Mouse (Mus musculus) urinary bladder, postnatal 4 days (tissue): ENCODE results near the gene Sgca.
"Not testable (repeated sequence)": the region's sequence is repeated elsewhere in the genome, so short reads cannot be mapped to it uniquely, and the experiment has no call there.

Experiments
- DNase-seq, 2 experiments: peaks; one replicate each; pipeline ENCODE4 v3.0.0; 2021 to 2022; ENCODE audit warnings: low spot score in 2 of 2

The Sgca gene

DNA sequence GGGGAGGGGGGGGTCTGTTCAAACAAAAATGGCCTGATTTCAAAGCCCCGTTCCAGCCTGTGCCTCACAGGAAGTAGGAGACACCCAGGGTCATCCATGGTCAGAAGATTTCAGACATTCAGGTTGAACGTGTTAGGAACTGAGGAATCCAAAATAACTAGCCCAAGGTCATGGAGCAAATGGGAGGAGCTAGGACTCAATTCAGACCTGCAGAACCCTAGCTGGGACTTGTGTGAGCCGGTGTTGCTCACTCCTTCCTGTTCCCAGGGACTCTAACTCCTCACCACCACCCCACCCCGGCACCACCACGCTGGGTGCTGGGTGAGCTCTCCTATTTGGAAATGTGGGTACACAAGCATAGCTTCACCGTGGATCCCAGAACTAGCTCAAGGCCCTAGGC is 11.2 kb upstream of the Sgca start:
- no peak for DNase-seq

DNA sequence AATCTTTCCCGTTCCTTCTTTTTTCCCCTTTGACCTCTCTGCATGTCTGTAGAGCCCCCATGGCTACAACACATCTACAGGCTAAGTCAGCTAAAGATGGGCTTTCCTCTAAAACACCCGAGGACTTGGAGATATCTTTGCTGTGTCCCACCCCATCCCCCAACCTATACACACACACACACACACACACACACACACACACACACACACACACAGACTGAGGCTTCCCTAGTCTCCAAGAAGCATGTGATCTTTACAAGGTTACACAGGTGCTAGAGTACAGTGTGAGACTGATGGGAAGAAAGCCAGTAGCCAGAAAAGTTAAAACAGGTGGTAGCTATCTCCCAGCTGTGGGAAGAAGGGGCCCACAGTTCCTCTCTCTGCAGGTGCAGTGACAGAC is 10.3 kb upstream of the Sgca start:
- DNase-seq, result no peak

DNA sequence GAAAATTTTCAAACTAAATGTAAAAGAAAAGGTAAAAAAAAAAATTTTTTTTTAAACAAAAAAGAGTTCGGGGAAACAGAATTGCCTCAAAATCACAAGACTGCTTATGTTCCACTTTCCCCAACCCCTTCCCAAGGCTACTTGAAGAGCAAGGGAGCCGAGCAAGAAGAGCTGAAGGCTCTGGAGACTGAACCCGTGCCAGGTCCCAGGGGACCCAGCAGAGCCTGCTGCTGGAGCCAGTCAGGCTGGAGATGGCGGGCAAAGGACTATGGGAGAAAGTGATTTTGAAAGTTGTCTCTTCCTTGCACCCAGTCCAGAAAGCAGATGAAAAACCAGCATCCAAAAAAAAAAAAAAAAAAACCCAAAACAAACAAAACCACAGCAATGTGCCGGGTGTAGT is 9.7 kb upstream of the Sgca start:
- DNase-seq, result no peak

DNA sequence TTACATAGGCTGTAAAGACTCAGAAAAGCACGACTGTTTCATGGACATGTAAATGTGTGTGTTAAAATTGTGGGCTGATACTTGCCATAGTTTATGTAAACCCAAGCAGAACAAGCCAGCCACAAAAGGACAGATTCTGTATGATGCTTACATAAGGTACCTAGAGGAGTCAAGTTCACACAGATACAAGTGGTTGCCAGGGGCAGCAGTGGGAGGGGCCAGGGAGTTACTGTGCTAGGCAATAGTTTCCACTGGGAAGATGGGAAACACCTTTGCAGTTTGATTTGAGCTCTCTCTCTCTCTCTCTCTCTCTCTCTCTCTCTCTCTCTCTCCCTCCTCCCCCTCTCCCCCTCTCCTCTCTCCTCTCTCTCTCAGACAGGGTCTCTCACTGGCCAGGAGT is 9.0 kb upstream of the Sgca start:
- no peak for DNase-seq

DNA sequence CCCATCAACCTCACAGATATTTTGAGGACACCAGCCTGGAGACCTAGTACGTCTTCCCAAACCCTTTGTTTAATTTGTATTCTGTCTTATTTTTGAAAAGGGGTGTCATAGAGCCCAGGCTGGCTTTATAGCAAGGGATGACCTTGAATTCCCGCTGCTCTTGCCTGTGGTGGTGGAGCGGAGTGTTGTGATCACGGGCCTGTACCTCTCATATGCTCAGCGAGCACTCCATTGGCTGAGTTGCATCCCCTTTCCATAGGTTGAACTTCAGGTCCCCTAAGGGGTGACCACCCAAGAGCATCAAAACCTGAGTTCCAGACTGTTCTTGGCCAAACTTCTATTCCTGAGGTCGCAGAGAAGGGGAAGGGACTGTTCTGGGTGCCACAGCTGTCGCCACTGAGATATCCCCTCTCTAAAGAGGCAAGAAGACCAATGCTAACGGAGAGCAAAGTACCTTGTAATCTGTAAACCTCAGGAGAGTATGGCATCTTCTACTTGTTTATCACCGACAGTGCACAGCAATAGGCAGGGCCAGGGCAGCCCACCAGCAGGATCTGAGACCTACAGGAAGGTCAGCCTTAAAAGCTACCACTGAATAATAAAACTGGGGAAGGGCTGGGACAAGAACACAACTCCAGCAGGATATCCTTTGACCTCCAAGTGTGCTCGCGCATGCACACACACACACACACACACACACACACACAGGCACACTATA is 3.5 kb upstream of the Sgca start:
- no peak for DNase-seq

DNA sequence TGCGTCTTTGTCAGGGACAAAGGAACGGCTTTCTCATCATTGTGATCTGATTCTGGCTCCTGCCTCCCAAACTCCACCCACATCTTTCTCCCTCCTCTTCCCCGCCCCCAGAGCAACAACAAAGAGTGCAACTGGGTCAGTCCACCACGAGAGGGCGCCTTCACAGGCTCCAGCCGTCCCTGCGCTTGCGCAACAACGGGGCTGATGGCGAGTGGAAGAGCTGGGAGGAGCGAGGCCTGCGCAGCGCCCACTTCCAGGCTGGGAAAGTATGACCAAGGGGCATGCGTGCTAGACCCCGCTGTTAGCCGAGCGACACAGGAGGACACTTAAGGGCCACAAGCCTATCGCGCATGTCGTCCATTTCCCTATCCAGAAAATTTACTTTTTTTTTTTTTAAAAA is 2.8 kb upstream of the Sgca start:
- DNase-seq, result peak; percentile 94 to 98

DNA sequence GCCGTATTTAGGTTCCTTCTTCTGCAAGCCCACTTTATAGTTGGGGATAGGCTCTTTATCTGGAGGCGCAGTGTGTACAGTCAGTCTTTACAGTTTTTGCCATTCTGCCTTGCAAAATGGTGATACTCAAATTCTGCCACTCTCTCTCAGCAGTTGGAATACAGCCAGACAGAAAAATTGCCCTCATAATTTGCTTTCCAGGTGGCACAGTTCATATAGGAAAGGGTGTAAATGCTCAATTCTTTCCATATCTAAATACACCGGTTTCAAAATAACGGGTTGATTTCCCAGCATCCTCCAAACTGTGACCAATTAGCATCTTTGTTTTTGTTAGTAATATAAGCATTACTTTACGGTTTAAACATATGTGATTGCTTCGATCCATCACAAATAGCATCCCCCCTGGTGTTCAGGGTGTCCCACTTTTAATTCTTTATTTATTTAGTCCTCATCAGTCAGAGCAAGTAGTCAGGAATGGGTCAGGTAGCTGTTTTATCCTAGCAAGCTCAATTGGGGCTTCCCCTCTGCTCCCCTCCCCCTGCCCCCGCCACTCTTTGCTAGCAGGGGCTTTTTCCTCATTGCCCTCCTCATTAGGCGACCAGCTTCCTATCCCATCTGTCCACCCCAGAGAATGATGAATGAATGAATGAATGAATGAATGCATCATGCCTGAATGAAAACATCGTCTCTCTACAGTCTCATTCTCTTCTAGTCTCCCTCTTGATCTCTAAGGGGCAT is 2.2 kb upstream of the Sgca start:
- no peak for DNase-seq

DNA sequence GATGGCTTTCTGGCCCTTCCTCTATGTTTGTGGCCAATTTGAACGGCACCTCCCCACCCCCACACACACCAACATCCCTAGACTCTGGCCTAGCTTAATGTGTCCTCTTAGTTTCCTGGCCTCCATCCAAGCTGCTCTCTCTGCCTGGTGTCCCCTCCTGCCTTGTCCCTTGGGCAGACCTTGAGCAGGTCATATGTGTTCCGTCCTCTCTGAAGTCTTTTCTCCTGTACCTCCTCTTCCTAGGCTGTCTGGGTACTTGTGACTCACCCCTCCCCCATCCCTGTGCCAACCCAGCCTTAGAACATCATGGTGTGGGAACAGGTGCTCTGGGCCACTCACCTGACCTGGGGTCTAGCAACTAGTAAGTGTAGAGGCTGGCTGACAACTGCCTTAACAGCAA is 1.2 kb downstream of the Sgca start:
- no peak for DNase-seq

DNA sequence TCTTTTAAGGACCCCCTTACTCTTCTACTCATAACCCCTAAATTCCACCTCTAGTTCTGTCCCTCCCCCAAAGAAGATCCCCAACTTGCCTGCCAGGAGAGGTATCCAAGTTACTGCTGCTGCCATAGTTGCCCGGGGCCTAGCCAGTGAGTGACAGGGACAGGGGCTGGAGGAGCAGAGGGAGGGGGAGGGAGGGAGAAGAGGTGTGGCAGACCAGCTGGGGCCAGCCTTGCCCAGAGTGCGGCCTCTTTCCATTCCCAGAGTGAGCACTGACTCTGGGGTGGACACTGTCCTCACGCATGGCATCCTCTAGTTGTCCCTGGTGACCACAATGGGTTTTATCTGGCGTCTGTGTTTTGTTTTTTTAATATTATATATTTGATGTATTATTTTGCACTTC is 2.8 kb downstream of the Sgca start:
- DNase-seq, result no peak

DNA sequence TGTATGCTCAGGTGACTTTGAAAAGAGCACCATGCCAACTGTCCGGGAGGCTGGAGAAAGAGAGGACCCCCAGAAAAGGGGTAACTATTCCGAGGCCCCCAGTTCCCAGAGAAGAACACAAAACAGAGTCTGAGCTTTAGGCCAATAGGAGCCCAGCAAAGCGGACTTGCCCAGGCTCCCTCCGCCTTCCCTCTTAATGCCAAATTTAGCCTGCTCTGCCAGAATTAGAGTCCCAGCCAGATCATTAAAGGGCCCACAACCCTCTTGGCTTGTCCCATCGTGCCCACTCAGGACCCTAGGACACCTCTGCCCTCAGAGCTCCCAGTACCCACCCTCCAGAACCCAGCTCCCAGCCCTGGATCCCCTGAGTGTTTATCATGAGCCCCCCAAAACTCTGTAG is 3.2 kb downstream of the Sgca start:
- no peak for DNase-seq

DNA sequence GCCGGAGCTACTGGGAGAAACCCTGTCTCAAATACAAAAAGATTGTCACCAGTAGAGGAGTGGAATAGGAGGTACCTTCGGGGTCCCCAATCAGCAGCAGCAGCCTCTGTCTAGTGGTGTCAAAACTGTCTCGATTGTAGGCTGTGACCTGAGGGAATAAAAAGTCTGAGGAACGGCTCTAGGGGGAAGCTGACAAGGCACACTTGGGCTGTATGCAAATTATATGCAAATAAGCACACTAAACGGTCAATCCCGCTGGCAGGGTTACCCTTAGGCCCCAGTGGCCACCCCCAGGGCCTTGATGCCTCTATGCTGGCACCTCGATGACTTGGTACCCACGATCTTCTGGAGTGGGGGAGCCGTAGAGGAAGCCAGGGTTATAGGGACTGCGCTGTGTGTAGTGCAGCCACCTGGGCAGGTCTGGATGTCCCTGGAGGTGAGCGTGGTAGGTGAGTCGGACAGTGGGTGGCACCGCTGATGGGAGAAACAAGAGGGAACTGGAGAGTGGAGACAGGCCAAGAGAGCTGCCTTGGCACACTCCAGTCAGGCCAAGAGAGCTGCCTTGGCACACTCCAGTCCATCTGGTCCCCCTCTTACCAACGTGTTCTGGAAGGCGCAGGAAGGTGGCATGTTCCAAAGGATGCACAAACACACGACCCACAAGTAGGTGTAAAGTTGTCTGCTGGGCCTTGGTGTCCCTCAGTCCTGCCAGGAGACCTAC is 4.1 kb downstream of the Sgca start:
- no peak for DNase-seq

DNA sequence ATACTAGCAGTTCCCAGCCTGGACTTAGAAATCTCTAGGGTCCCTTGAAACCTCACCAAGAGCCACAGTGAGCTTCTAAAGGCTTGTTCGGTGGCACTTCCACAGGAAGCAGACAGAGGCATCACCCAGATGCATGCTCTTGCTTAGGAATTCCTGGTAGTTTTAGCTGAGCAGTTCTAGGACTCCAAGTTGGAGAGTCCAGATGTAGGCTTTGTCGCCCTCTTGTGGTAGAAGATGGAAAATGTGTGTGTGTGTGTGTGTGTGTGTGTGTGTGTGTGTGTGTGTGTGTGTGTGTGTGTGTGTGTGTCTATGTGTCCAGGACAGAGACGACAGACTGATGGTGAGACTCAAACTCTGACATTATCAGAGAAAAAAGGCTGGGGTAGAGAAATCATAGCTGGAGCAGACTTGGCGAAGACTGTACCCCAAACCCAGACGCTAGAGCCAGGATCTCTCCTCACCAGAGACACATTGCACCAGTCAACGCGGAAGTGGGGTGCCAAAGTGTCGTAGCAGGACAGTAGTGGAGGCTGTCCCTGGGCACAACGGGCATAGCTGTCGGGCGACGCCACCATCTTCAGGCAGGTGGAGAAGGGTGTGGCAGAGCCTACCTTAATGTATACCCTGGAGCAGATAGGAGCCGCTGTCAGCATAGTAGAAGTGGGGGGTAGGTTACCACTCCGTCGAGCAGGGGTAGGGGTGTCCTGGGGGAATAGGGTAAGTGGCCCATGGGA is 5.8 kb downstream of the Sgca start:
- DNase-seq, result peak in 1 of 2 experiments; percentile 68

DNA sequence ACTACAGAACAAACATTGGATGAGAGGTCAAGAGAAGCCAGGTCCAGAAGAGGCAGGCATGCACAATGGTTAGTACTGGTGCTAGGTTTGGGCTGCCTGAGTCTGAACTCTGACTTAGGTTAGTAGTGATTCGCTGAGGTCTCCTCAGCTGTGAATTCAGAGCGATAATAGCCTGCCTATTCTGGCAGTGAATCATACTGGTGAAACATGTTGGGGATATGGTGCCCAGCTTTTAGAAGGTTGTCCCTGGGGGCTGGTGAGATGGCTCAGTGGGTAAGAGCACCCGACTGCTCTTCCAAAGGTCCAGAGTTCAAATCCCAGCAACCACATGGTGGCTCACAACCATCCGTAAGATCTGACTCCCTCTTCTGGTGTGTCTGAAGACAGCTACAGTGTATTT is 6.4 kb downstream of the Sgca start:
- not testable (repeated sequence) for DNase-seq

DNA sequence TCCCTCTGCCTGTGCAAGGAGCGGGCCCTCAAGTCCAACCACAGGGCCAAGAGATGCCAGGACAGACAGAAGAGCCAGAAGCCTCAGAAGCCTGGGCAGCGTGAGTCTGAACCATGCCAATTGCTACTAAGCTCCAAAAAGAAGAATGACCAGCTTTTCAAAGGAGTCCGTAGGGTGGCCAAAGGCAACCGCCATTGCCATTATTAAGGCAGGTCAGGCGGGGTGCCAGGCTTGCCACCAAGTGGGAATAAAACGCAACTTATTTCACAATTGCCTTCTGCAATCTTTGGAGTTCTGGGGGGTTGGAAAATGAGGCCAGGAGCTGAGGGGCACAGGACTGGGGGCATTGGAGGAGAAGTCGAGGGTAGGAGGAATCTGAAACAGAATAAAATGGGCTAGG is 7.9 kb downstream of the Sgca start:
- DNase-seq, result no peak

DNA sequence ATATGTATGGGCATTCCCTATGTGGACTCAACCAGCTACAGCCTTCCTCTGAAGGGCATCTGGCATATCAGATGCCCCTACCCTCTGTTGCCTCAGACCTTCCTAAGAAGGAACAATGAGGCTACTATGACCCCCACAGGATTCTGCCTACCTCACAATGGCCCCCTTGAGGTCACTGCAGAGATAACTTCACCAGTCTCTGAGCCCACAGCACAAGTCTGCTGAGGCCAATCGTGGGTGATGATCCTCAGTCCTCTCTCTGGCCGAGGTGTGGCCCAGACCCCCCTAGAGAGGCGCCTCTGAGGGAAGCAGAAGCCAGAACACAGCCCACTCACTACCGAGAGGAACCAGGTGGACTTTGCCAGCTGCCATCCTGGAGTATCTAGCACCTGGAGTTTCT is 8.7 kb downstream of the Sgca start, which contains the start of gene Hils1:
Gene Hils1, plus strand, starts transcription at position 175 of the 400 bp plus-strand sequence.
- DNase-seq, result no peak

DNA sequence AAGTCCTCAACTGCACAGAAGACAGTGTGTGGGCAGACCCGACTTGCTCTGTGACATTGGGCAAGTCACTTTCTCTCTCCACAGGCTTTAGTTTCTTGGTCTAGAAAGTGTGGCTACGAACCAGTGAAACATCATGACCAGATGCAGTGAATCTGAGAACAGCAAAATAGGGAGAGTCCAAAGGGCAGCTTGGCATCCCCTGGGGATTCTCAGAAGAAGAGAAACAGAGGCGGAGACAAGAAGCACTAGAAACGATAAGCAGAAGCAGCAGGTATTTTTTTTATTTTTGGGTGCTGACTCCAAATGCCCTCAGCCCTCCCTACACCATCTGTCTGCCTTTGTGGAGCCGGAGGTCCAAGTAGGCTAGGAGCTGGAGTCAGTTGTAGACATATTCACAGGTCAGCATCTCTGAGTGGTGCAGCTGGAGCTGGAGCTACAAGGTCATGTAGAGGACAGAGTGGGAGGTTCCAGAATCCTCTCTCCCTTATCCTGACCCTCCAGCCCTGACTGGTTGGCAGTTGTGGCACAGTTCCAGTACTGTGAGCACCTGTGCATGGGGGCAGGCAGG is 13.5 kb downstream of the Sgca start:
- DNase-seq, result no peak

DNA sequence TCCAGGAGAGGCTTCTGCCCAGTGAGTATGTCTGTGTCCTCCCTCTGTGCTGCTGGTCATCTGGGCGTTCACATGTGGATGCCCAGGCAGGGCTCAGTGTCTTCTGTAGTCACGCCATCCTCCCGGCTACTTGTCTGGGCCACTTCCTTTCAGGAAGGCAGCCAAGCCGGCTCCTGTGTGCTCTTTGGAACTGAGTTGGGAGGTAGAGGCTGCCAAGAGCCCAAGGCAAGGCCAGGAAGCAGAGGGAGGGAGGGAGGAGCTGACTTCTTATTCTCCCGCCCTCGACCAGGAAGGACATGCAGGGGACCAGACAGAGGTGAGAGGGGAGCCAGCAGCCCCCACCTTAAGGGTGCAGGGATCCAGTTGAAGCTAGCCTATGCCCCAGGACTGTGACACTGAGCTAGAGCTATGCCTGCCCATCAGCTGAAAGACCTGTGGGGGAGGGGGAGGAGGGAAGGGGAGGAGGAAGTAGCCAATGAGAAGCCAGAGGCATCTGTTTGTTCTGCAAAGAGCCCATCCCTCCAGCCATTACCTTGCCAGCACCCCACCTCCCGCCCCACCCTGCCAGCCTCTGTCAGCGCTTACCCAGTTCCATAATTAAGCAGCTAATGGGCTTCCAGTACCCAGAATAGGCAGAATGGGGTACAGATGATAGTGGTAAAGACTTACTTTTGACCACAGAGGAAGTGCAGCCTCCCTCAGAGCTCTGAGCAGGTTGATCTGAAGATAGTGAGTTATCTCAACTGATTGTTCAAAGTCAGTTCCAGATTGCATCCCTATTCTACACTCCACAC is 17.9 kb downstream of the Sgca start:
- DNase-seq, result peak; percentile 56 to 78

DNA sequence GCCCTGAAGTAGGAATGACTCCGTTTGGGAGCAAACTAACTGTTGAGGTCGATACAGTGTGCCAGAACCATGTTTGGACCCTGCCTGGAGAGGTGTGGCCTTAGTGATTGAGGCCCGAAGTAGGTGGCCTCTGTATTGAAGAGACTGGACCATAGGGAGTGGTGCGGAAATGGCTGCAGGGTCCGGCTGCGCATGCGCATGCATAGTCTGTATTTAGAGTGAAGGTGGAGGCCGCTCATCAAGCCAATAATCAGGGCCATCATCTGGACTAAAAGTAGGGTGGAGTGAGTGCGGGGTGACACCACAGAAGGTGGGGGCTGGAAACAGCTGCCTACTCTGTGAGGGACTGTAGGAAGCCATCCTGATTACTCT is 18.4 kb downstream of the Sgca start:
- DNase-seq, result peak in 1 of 2 experiments; percentile 61

DNA sequence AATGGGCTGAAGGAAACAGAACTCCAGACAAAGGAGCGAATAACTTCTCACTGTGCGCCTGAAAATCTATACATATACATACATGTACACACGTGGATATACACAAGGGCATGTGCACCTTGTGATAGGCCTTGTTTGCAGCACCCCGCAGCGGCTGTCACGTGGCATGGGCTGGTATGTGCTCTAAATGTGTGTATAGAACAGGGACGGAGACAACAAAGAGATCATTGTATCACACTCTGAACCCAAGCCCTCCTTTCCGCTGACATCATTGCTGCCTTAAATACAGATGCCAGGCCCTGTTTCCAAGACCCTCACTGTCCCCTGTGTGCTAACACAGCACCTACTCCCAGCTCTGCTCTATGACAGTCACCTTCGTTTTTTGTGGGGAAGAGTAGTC is 21.0 kb downstream of the Sgca start:
- DNase-seq, result no peak

DNA sequence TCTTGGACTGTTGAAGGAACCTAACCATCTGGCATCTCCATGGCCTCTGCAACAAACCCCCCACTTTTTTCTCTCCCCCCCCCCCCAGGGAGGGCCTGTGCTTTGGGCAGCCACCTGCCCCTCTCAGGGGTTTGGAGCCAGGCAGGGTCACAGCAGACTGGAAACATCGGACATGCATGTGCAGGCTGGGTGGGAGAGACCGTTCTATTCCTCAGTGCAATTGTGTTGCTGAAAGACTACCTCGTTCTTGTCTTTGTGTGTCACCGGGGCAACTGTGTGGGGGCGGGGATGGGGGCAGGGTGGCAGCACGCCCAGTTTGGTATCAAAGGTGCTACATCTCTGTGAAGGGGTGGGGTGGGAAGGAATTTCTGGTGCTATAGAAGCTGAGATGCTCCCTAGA is 24.0 kb downstream of the Sgca start:
- DNase-seq, result no peak

DNA sequence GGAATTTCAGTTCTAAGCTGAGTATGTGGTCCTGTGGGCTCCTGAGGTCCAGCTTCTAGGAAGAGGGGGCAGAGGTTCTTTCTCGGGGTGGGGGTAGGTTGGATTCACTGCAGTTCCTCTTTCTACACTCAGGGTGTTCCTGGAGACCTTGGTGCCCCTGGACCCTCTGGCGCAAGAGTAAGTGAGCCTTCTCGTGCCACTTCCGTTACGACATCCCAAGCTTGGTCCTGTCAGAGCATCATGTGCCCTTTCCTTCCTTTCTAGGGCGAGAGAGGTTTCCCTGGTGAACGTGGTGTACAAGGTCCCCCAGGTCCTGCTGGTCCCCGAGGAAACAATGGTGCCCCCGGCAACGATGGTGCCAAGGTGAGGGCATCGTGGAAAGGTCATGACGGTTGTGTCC is 30.9 kb downstream of the Sgca start:
- no peak for DNase-seq
